Mouse (Mus musculus) C2C12 (cell line): ENCODE results near the gene Syt15.

Experiments
- CEBPB ChIP-seq: IDR thresholded peaks from one replicate; pipeline ENCODE4 v1.6.1; 2011; ENCODE audit warnings: low read depth, mild to moderate bottlenecking, control low read depth, moderate library complexity
- CTCF ChIP-seq: IDR thresholded peaks from one replicate; pipeline ENCODE4 v1.5.1; 2011; ENCODE audit not compliant: control insufficient read depth, insufficient read depth, insufficient read length
- FOSL1 ChIP-seq: IDR thresholded peaks from one replicate; pipeline ENCODE4 v1.8.0; 2011; ENCODE audit warnings: mild to moderate bottlenecking, low read length; ENCODE audit not compliant: poor library complexity, insufficient read depth, severe bottlenecking
- MAX ChIP-seq: IDR thresholded peaks from one replicate; pipeline ENCODE4 v1.6.1; 2011; ENCODE audit warnings: mild to moderate bottlenecking, control low read depth
- MYOD1 ChIP-seq: IDR thresholded peaks from one replicate; pipeline ENCODE4 v1.6.1; 2011; ENCODE audit warnings: low read depth; ENCODE audit not compliant: control insufficient read depth, insufficient read length

GRCm38 (mm10) chr14:34240676-34241075, 21.3 kb downstream of the Syt15 start:
- TF ChIP-seq CTCF (no peak), CEBPB (no peak), MAX (no peak), MYOD1 (no peak), FOSL1 (no peak)
